Comparison of ENCODE assay signal across 8 mouse cellular contexts in genomic region chr7:144055702-144056531, GRCm38 (mm10). TPM values are rescaled to one million over a fixed set of nuclear protein-coding genes. Genes with fewer than 3 reads are reported as not detected.
A peak's percentile ranks its signal among the peaks of the same experiment; 100 is the strongest.
DNase-seq lines count a peak whose midpoint lies in the region; ATAC-seq and TF ChIP-seq lines count a peak whose summit lies in the region.
"Had no signal": no experiment of that assay in that cellular context is flagged by ENCODE, and none has a peak within 500 bp of the region (broad histone marks: within the 10 kb centered on the region; RNA-seq: fewer than 3 reads in every experiment).

No protein-coding gene starts in this region.

- no peak overlapping the region for H3K4me3 ChIP-seq in liver, embryonic 14.5 days (ENCODE audit: insufficient read depth in 1 of 2, low read depth in 2 of 2, low read length in 2 of 2)
- H3K4me3 ChIP-seq in liver, embryonic 11.5 days (ENCODE audit: low read depth, low read length): no peak overlapping the region
- no peak overlapping the region for H3K4me3 ChIP-seq in MEL (ENCODE audit: control insufficient read depth in 1 of 2, insufficient read depth in 1 of 2, low read depth in 2 of 2, low read length in 2 of 2)
- H3K4me3 ChIP-seq: midbrain, embryonic 12.5 days had no signal

- no peak for DNase-seq in liver, embryonic 14.5 days (ENCODE audit: low read depth in 3 of 3, low spot score in 3 of 3)
- DNase-seq in liver, embryonic 11.5 days (ENCODE audit: low spot score): no peak
- DNase-seq in MEL (ENCODE audit: low read depth, low spot score): peak; percentile 8
- DNase-seq in embryo, embryonic 10 days (ENCODE audit: low spot score): peak; percentile 73
- DNase-seq in kidney, postnatal 4 days: peak; percentile 41 to 58
- no peak for DNase-seq in gastrocnemius, postnatal 36 days
- DNase-seq in urinary bladder, postnatal 14 days (ENCODE audit: low spot score): no peak

- H3K4me2 ChIP-seq in liver, embryonic 14.5 days (ENCODE audit: low read depth): no peak overlapping the region
- H3K4me2 ChIP-seq in liver, embryonic 11.5 days: no peak overlapping the region
- H3K4me2 ChIP-seq: midbrain, embryonic 12.5 days had no signal

- no peak overlapping the region for H3K27ac ChIP-seq in liver, embryonic 14.5 days
- H3K27ac ChIP-seq in liver, embryonic 11.5 days (ENCODE audit: low read depth, low read length): no peak overlapping the region
- no peak overlapping the region for H3K27ac ChIP-seq in MEL (ENCODE audit: control insufficient read depth, low read depth, low read length)
- H3K27ac ChIP-seq: midbrain, embryonic 12.5 days had no signal

- no peaks in the 10 kb centered on the region for H3K36me3 ChIP-seq in liver, embryonic 14.5 days (replicated peaks; ENCODE audit: control insufficient read depth, insufficient read depth, low read depth)
- no peaks in the 10 kb centered on the region for H3K36me3 ChIP-seq in liver, embryonic 11.5 days (ENCODE audit: control insufficient read depth, insufficient read depth, low read length)
- no peaks in the 10 kb centered on the region for H3K36me3 ChIP-seq in MEL (ENCODE audit: control insufficient read depth in 1 of 2, insufficient read depth in 2 of 2, low read length in 2 of 2)
- H3K36me3 ChIP-seq: midbrain, embryonic 12.5 days had no signal

- no peak for TF ChIP-seq POLR2A in MEL (IDR thresholded peaks at IDR 0.05; ENCODE audit: control insufficient read depth in 1 of 2, insufficient read depth in 1 of 2, low read depth in 1 of 2, low read length in 2 of 2, poor library complexity in 1 of 2)

- 32% methylated on average over 7 of the region's 7 CpGs for WGBS in liver, embryonic 14.5 days (ENCODE audit: insufficient replicate concordance)
- WGBS in liver, embryonic 11.5 days: 58% methylated on average over 7 of the region's 7 CpGs

- no peak for TF ChIP-seq EP300 in liver, embryonic 14.5 days (IDR thresholded peaks at IDR 0.05; ENCODE audit: low read depth)
- TF ChIP-seq EP300 in MEL (IDR thresholded peaks at IDR 0.05; ENCODE audit: low read depth in 1 of 2, low read length in 2 of 2): no peak

- H3K9ac ChIP-seq in liver, embryonic 14.5 days (replicated peaks): no peak overlapping the region
- H3K9ac ChIP-seq in liver, embryonic 11.5 days (ENCODE audit: low read depth, low read length): no peak overlapping the region
- no peak overlapping the region for H3K9ac ChIP-seq in MEL (ENCODE audit: control insufficient read depth, low read depth, low read length, poor library complexity, severe bottlenecking)
- H3K9ac ChIP-seq: midbrain, embryonic 12.5 days had no signal

- no peaks in the 10 kb centered on the region for H3K9me3 ChIP-seq in liver, embryonic 14.5 days (ENCODE audit: control insufficient read depth, low read length)
- no peaks in the 10 kb centered on the region for H3K9me3 ChIP-seq in liver, embryonic 11.5 days (ENCODE audit: control insufficient read depth, low read length)
- H3K9me3 ChIP-seq in MEL (replicated peaks; ENCODE audit: insufficient read depth, low read length): no peaks in the 10 kb centered on the region
- H3K9me3 ChIP-seq: midbrain, embryonic 12.5 days had no signal

- H3K4me1 ChIP-seq in liver, embryonic 14.5 days (replicated peaks; ENCODE audit: control insufficient read depth in 2 of 2, insufficient read depth in 2 of 2, low read length in 1 of 2): peaks cover 0 to 4% of the 10 kb centered on the region in 2 experiments; a peak in 1 of 4 replicates
- H3K4me1 ChIP-seq in liver, embryonic 11.5 days (replicated peaks; ENCODE audit: control insufficient read depth, insufficient read depth, low read length): no peaks in the 10 kb centered on the region
- H3K4me1 ChIP-seq in MEL (ENCODE audit: control insufficient read depth in 1 of 2, insufficient read depth in 2 of 2, low read length in 2 of 2): no peaks in the 10 kb centered on the region
- H3K4me1 ChIP-seq: midbrain, embryonic 12.5 days had no signal

- no peaks in the 10 kb centered on the region for H3K27me3 ChIP-seq in liver, embryonic 14.5 days (ENCODE audit: control insufficient read depth, insufficient read depth, low read length)
- H3K27me3 ChIP-seq in liver, embryonic 11.5 days (replicated peaks; ENCODE audit: control insufficient read depth, insufficient read depth, low read length): no peaks in the 10 kb centered on the region
- no peaks in the 10 kb centered on the region for H3K27me3 ChIP-seq in MEL (ENCODE audit: control insufficient read depth in 1 of 2, insufficient read depth in 2 of 2, low read length in 2 of 2)
- H3K27me3 ChIP-seq: midbrain, embryonic 12.5 days had no signal

- TF ChIP-seq CTCF in liver, embryonic 14.5 days (IDR thresholded peaks at IDR 0.05; ENCODE audit: low read depth): peak; percentile 77
- peak; percentile 41 to 50 (median 47) for TF ChIP-seq CTCF in MEL (IDR thresholded peaks at IDR 0.05 in 2 of 3, conservative IDR thresholded peaks at IDR 0.05 in 1 of 3; ENCODE audit: control insufficient read depth in 1 of 3, insufficient read depth in 1 of 3, low read depth in 2 of 3, low read length in 3 of 3, poor library complexity in 1 of 3, severe bottlenecking in 1 of 3)

- no peak for ATAC-seq in liver, embryonic 14.5 days (ENCODE audit: insufficient read depth)
- no peak for ATAC-seq in liver, embryonic 11.5 days (replicated peaks; ENCODE audit: low FRiP score)

- intact Hi-C loops in gastrocnemius, postnatal 36 days (cut with DNase I): no loop called here

- no peaks in the 10 kb centered on the region for H3K79me2 ChIP-seq in MEL (ENCODE audit: control insufficient read depth, insufficient read depth, low read length, poor library complexity)

- no peak for TF ChIP-seq RAD21 in MEL (IDR thresholded peaks at IDR 0.05; ENCODE audit: low read depth, low read length)

TF ChIP-seq in MEL, 35 proteins besides CTCF, POLR2A, EP300 and RAD21:
- TF ChIP-seq NELFE (IDR thresholded peaks at IDR 0.05; ENCODE audit: low read depth, low read length) (no peak), SMC3 (IDR thresholded peaks at IDR 0.05; ENCODE audit: low read depth, low read length) (peak; percentile 29), JUND (IDR thresholded peaks at IDR 0.05; ENCODE audit: low read depth, low read length) (no peak), MXI1 (IDR thresholded peaks at IDR 0.05; ENCODE audit: low read depth, low read length) (no peak), POLR2AphosphoS5 (IDR thresholded peaks at IDR 0.05; ENCODE audit: borderline replicate concordance, low read depth, low read length) (no peak), ZC3H11A (IDR thresholded peaks at IDR 0.05; ENCODE audit: low read depth, low read length) (no peak)

RNA-seq across cellular contexts. Expression of gene Shank2, which starts 54.2 kb away (rescaled TPM):
- 0.35 and 0.47 TPM in 2 replicates for polyA plus RNA-seq in liver, embryonic 14.5 days (2012; rRNA removed)
- 0.17 and 0.27 TPM in 2 replicates for polyA plus RNA-seq in liver, embryonic 14.5 days (2014; fragmentation: Nextera tagmentation; extraction: Ambion mirVana)
- 0.90 and 1.0 TPM in 2 replicates for polyA plus RNA-seq in liver, embryonic 11.5 days (2014; fragmentation: Nextera tagmentation; extraction: Ambion mirVana)
- not detected in 2 replicates for total RNA-seq in MEL (2012; rRNA removed)
- not detected for polyA plus RNA-seq in MEL (2012; ENCODE audit: insufficient read depth in 1 of 2, insufficient read length in 2 of 2, low read depth in 1 of 2, low replicate concordance in 2 of 2, missing spikeins in 1 of 2)
- total RNA-seq in gastrocnemius, postnatal 36 days (2021): under 1 TPM; 0.05 to 0.18 TPM

Comparison
In these comparisons a context has a peak if more than half of its experiments do, and no peak if none do; other contexts are left out.
1. DNase-seq: peak in MEL (single experiment), embryo, embryonic 10 days (single experiment) and kidney, postnatal 4 days (2 of 2); none in liver, embryonic 14.5 days (0 of 3), liver, embryonic 11.5 days (single experiment), gastrocnemius, postnatal 36 days (0 of 2) and urinary bladder, postnatal 14 days (single experiment).